ENCODE assay signal across 12 mouse cellular contexts in the genomic region with DNA sequence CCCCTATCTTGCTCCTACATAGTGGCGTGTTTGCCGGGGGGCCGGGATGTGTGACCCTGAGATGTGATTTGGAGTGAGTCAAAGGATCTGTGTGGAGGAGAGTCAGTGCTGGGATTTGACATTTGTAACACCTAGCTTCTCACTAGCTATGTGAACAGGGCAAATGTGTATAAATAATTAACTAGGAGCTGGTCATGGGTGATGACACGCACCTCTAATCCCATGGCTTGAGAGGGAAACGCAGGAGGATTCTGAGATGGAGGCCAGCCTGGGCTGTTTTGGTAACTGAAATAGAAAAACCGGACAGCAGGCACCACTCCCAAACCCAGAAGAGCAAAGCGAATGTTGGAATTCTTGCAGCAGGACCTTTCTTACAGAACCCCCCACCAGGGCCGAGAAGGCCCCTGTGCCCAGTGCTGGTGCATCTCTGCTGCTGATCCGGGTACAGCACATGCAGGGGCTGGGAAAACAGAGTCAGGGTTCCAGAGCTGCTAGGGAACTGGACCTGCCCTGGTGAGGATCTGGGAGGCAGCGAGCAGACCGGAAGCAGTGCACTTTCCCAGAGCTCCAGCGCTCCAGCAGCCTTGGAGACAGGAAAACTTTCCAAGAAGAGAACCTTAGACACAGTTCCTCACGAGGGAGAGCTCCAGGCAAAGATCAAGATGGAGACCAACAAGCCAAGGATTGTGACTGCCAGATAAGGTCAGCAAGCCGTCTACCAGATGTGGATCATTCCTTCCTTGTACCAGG. TPM values are rescaled to one million over a fixed set of nuclear protein-coding genes. Genes with fewer than 3 reads are reported as not detected.
DNase-seq lines count a peak whose midpoint lies in the region; ATAC-seq and TF ChIP-seq lines count a peak whose summit lies in the region.
"Had no signal": no experiment of that assay in that cellular context is flagged by ENCODE, and none has a peak within 500 bp of the region (broad histone marks: within the 10 kb centered on the region; RNA-seq: fewer than 3 reads in every experiment).

No protein-coding gene starts in this region.

- TF ChIP-seq CTCF in liver, postnatal 0 days (IDR thresholded peaks at IDR 0.05; ENCODE audit: low read depth), result no peak

- WGBS in liver, embryonic 15.5 days (ENCODE audit: insufficient replicate concordance), result 59% methylated on average over 14 of the region's 14 CpGs
- 63% methylated on average over 14 of the region's 14 CpGs for WGBS in liver, embryonic 12.5 days (ENCODE audit: insufficient replicate concordance)
- 59% methylated on average over 14 of the region's 14 CpGs for WGBS in heart, embryonic 12.5 days
- WGBS in liver, postnatal 0 days (ENCODE audit: insufficient replicate concordance), result 61% methylated on average over 14 of the region's 14 CpGs

- ATAC-seq in liver, embryonic 15.5 days (ENCODE audit: insufficient read depth), result no peak
- no peak for ATAC-seq in liver, embryonic 12.5 days
- no peak for ATAC-seq in heart, embryonic 12.5 days (ENCODE audit: insufficient number of reproducible peaks, low FRiP score)
- ATAC-seq in liver, postnatal 0 days, result peak; percentile 65

- H3K36me3 ChIP-seq in liver, embryonic 15.5 days (replicated peaks), result no peaks in the 10 kb centered on the region
- no peaks in the 10 kb centered on the region for H3K36me3 ChIP-seq in liver, embryonic 12.5 days
- H3K36me3 ChIP-seq in heart, embryonic 12.5 days, result no peaks in the 10 kb centered on the region
- no peaks in the 10 kb centered on the region for H3K36me3 ChIP-seq in liver, postnatal 0 days (replicated peaks; ENCODE audit: insufficient read depth, low read length)
- H3K36me3 ChIP-seq: hindbrain, embryonic 12.5 days had no signal

- H3K4me1 ChIP-seq in liver, embryonic 15.5 days (replicated peaks), result peaks cover 53% of the 10 kb centered on the region
- peaks cover 71% of the 10 kb centered on the region for H3K4me1 ChIP-seq in liver, embryonic 12.5 days
- H3K4me1 ChIP-seq in heart, embryonic 12.5 days (replicated peaks), result peaks cover 61% of the 10 kb centered on the region
- peaks cover 40% of the 10 kb centered on the region for H3K4me1 ChIP-seq in liver, postnatal 0 days (ENCODE audit: insufficient read depth)

- DNase-seq in kidney, adult 18-20 months, result peak; percentile 71
- DNase-seq in liver, postnatal 0 days, result no peak
- DNase-seq in c-Kit-positive CD71-positive TER-119-positive erythroid progenitor cells, embryonic 14.5 days (ENCODE audit: low spot score), result no peak
- no peak for DNase-seq in layer of hippocampus, adult 11-12 months (ENCODE audit: low spot score)
- no peak for DNase-seq in embryo, embryonic 10.5 days (ENCODE audit: low spot score)
- DNase-seq: cerebellum, adult 11-12 months had no signal

- H3K9me3 ChIP-seq in liver, embryonic 15.5 days (replicated peaks), result no peaks in the 10 kb centered on the region
- H3K9me3 ChIP-seq in liver, embryonic 12.5 days (replicated peaks), result 0 out of 2 replicates have a peak, but pooled peaks cover 5% of the 10 kb centered on the region
- H3K9me3 ChIP-seq in heart, embryonic 12.5 days (replicated peaks), result peaks cover 6% of the 10 kb centered on the region
- peaks cover 3% of the 10 kb centered on the region for H3K9me3 ChIP-seq in liver, postnatal 0 days (ENCODE audit: low read length)

- no peaks in the 10 kb centered on the region; the same call in 1 of the 2 replicates for H3K27me3 ChIP-seq in liver, embryonic 15.5 days
- no peaks in the 10 kb centered on the region for H3K27me3 ChIP-seq in liver, embryonic 12.5 days (replicated peaks)
- H3K27me3 ChIP-seq in heart, embryonic 12.5 days (replicated peaks), result no peaks in the 10 kb centered on the region
- no peaks in the 10 kb centered on the region for H3K27me3 ChIP-seq in liver, postnatal 0 days (ENCODE audit: insufficient read depth, low read length)
- H3K27me3 ChIP-seq: hindbrain, embryonic 12.5 days; megakaryocyte, embryonic 14.5 days had no signal

- no peak overlapping the region for H3K9ac ChIP-seq in liver, embryonic 15.5 days
- no peak overlapping the region for H3K9ac ChIP-seq in liver, embryonic 12.5 days
- peak overlapping the region; percentile 12 for H3K9ac ChIP-seq in heart, embryonic 12.5 days
- 0 out of 2 replicates have a peak overlapping the region, but pooled peaks have one; percentile 5 for H3K9ac ChIP-seq in liver, postnatal 0 days (replicated peaks)
- H3K9ac ChIP-seq: hindbrain, embryonic 12.5 days had no signal

- H3K27ac ChIP-seq in liver, embryonic 15.5 days (replicated peaks), result peak overlapping the region; percentile 42; the same call in 1 of the 2 replicates
- H3K27ac ChIP-seq in liver, embryonic 12.5 days, result no peak overlapping the region; the same call in 1 of the 2 replicates
- peak overlapping the region; percentile 94 for H3K27ac ChIP-seq in heart, embryonic 12.5 days (ENCODE audit: poor library complexity, severe bottlenecking)
- H3K27ac ChIP-seq in liver, postnatal 0 days (ENCODE audit: low read depth), result peak overlapping the region; percentile 76
- H3K27ac ChIP-seq: hindbrain, embryonic 12.5 days had no signal

- TF ChIP-seq EP300 in liver, postnatal 0 days (IDR thresholded peaks at IDR 0.05; ENCODE audit: low read depth), result no peak

- H3K4me2 ChIP-seq in liver, embryonic 15.5 days, result no peak overlapping the region
- no peak overlapping the region for H3K4me2 ChIP-seq in liver, embryonic 12.5 days
- no peak overlapping the region for H3K4me2 ChIP-seq in heart, embryonic 12.5 days
- H3K4me2 ChIP-seq in liver, postnatal 0 days (ENCODE audit: low read depth, low read length), result peak overlapping the region; percentile 8
- H3K4me2 ChIP-seq: hindbrain, embryonic 12.5 days had no signal

- no peak overlapping the region for H3K4me3 ChIP-seq in liver, embryonic 15.5 days (replicated peaks)
- no peak overlapping the region for H3K4me3 ChIP-seq in liver, embryonic 12.5 days
- no peak overlapping the region for H3K4me3 ChIP-seq in heart, embryonic 12.5 days
- no peak overlapping the region for H3K4me3 ChIP-seq in liver, postnatal 0 days (ENCODE audit: low read depth, low read length)
- H3K4me3 ChIP-seq: erythroblast, embryonic 14.5 days; hindbrain, embryonic 12.5 days; megakaryocyte, embryonic 14.5 days had no signal

RNA-seq across cellular contexts. Expression of a gene that starts 12.1 kb away (rescaled TPM):
- 83.9 and 93.0 TPM in 2 replicates for polyA plus RNA-seq in liver, embryonic 15.5 days (2015; fragmentation: Nextera tagmentation; extraction: Ambion mirVana)
- polyA plus RNA-seq in liver, embryonic 12.5 days (2016; fragmentation: Nextera tagmentation; extraction: Ambion mirVana), result 76.4 and 77.8 TPM in 2 replicates
- 137 and 141 TPM in 2 replicates for polyA plus RNA-seq in heart, embryonic 12.5 days (2016; fragmentation: Nextera tagmentation; extraction: Ambion mirVana)
- 63.3 and 65.0 TPM in 2 replicates for polyA plus RNA-seq in liver, postnatal 0 days (2015; fragmentation: Nextera tagmentation; extraction: Ambion mirVana)

RNA-seq across cellular contexts. Expression of a gene that starts 21.1 kb away (rescaled TPM):
- polyA plus RNA-seq in liver, embryonic 15.5 days (2015; fragmentation: Nextera tagmentation; extraction: Ambion mirVana), result 21.4 and 23.3 TPM in 2 replicates
- 48.9 and 50.1 TPM in 2 replicates for polyA plus RNA-seq in liver, embryonic 12.5 days (2016; fragmentation: Nextera tagmentation; extraction: Ambion mirVana)
- polyA plus RNA-seq in heart, embryonic 12.5 days (2016; fragmentation: Nextera tagmentation; extraction: Ambion mirVana), result 2.2 and 2.5 TPM in 2 replicates
- polyA plus RNA-seq in liver, postnatal 0 days (2015; fragmentation: Nextera tagmentation; extraction: Ambion mirVana), result 6.1 and 6.9 TPM in 2 replicates

RNA-seq across cellular contexts. Expression of a gene that starts 28.1 kb away (rescaled TPM):
- polyA plus RNA-seq in liver, embryonic 15.5 days (2015; fragmentation: Nextera tagmentation; extraction: Ambion mirVana), result 5.4 and 7.6 TPM in 2 replicates
- 6.2 TPM in 2 replicates for polyA plus RNA-seq in liver, embryonic 12.5 days (2016; fragmentation: Nextera tagmentation; extraction: Ambion mirVana)
- 54.8 and 58.2 TPM in 2 replicates for polyA plus RNA-seq in heart, embryonic 12.5 days (2016; fragmentation: Nextera tagmentation; extraction: Ambion mirVana)
- 5.7 and 7.4 TPM in 2 replicates for polyA plus RNA-seq in liver, postnatal 0 days (2015; fragmentation: Nextera tagmentation; extraction: Ambion mirVana)

RNA-seq across cellular contexts. Expression of a gene that starts 32.0 kb away (rescaled TPM):
- polyA plus RNA-seq in liver, embryonic 15.5 days (2015; fragmentation: Nextera tagmentation; extraction: Ambion mirVana), result 1.2 and 1.5 TPM in 2 replicates
- 1.7 and 2.0 TPM in 2 replicates for polyA plus RNA-seq in liver, embryonic 12.5 days (2016; fragmentation: Nextera tagmentation; extraction: Ambion mirVana)
- 4.7 and 4.9 TPM in 2 replicates for polyA plus RNA-seq in heart, embryonic 12.5 days (2016; fragmentation: Nextera tagmentation; extraction: Ambion mirVana)
- 1.1 and 1.2 TPM in 2 replicates for polyA plus RNA-seq in liver, postnatal 0 days (2015; fragmentation: Nextera tagmentation; extraction: Ambion mirVana)

RNA-seq across cellular contexts. Expression of a gene that starts 39.8 kb away (rescaled TPM):
- polyA plus RNA-seq in liver, embryonic 15.5 days (2015; fragmentation: Nextera tagmentation; extraction: Ambion mirVana), result 48.8 and 51.1 TPM in 2 replicates
- 76.7 and 81.5 TPM in 2 replicates for polyA plus RNA-seq in liver, embryonic 12.5 days (2016; fragmentation: Nextera tagmentation; extraction: Ambion mirVana)
- 85.0 and 89.1 TPM in 2 replicates for polyA plus RNA-seq in heart, embryonic 12.5 days (2016; fragmentation: Nextera tagmentation; extraction: Ambion mirVana)
- 43.9 and 44.0 TPM in 2 replicates for polyA plus RNA-seq in liver, postnatal 0 days (2015; fragmentation: Nextera tagmentation; extraction: Ambion mirVana)

Comparison
In these comparisons a context has a peak if more than half of its experiments do, and no peak if none do; other contexts are left out.
1. H3K9ac ChIP-seq: peak in heart, embryonic 12.5 days (single experiment) and liver, postnatal 0 days (single experiment); none in liver, embryonic 15.5 days (single experiment) and liver, embryonic 12.5 days (single experiment).